Mouse (Mus musculus) liver, adult 2 months (tissue): Measurements from ENCODE around the gene Cd34.

ENCODE experiments used
- CTCF ChIP-seq: fragments of 200-500 bp; IDR thresholded peaks from 2 replicates; pipeline ENCODE4 v1.5.1; 2011; ENCODE audit warnings: low read depth, low read length, control low read depth
- POLR2A ChIP-seq: fragments of 200-500 bp; IDR thresholded peaks from 2 replicates; pipeline ENCODE4 v1.6.1; 2011; ENCODE audit warnings: low read length, control low read depth; ENCODE audit not compliant: insufficient read depth; ENCODE audit errors: extremely low read depth

DNA sequence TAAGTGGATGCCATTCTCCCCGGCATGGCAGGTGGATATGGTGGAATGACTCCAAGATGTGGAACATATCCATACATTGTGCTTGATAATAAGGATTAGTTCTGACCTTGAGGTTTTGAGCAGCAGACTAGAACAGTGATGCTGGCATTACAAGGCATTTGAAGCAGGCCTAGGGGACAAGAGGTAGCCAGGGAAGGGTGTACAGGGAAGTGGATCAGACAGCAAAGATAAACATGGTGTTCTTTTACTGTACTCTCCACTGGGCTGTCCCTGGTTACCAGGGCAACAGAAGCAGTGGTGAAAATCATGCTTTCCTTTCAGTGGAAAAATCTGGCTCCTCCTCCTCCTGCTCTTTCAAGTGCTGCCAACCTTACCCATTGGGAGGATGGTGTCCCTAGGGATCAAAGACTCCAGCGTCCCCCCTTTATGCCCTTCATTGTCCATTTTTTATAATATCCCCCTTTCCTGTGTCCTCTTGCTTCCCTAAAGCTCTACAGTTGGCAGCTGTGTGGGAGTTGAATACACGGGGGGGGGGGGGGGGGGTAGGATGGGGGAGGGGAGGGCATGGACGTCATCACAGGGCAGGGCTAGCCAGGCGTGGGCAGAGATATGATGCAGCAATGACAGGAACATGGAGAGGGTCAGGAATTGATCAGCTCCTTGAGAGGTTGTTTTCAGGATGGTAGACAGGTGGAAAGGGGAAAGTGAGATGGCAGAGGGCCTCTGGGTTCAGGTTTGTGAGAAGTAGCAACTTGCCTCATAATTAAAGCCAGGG lies 39.5 kb downstream of the Cd34 start:
- no peak for TF ChIP-seq CTCF
- no peak for TF ChIP-seq POLR2A
